Mouse (Mus musculus) colon, adult 2 months (tissue): ENCODE results near the gene Crb1. TPM values are rescaled to one million over a fixed set of nuclear protein-coding genes. Genes with fewer than 3 reads are reported as not detected.

Experiments
- polyA plus RNA-seq: library from polyadenylated mRNA; depleted of rRNA; stranded (reverse); fragments of >200 nt; gene quantifications from 2 replicates; pipeline ENCODE4 v1.2.3, GENCODE M21; 2012; rRNA removed

Crb1 gene
- polyA plus RNA-seq, result 0.03 and 0.14 TPM in 2 replicates

DNA sequence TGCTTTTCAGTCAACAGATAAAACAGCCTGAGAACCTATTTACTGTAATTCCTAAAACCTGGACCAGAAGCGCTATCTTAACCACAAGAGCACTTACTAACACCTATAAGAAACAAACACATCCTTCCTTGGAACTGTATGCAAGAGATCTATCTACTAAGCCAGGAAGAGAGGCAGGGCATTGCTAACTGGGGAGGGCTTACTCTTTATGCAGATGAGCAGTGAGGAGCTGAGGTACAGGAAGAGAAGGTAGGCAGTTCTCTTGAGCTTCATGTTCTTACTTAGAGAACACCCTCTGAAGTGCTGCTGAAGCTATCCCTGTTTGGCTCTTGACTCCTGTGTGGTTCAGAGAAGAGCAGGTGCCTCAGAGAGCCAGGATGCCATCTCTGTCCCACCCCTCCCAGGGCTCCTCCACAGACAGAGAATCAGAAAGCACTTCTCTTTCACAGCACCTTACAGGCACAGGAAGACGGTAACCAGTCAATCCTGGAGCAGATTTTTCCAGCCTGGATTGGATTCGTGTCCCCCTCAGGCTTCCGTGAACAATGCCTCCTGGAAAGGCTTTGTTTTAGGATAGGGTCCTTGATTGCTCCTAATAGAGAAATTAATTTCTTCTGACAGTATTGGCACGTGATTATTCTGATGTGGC, at the start of gene Crb1:
Gene Crb1, minus strand, starts transcription at position 463 of the 649 bp plus-strand sequence.

DNA sequence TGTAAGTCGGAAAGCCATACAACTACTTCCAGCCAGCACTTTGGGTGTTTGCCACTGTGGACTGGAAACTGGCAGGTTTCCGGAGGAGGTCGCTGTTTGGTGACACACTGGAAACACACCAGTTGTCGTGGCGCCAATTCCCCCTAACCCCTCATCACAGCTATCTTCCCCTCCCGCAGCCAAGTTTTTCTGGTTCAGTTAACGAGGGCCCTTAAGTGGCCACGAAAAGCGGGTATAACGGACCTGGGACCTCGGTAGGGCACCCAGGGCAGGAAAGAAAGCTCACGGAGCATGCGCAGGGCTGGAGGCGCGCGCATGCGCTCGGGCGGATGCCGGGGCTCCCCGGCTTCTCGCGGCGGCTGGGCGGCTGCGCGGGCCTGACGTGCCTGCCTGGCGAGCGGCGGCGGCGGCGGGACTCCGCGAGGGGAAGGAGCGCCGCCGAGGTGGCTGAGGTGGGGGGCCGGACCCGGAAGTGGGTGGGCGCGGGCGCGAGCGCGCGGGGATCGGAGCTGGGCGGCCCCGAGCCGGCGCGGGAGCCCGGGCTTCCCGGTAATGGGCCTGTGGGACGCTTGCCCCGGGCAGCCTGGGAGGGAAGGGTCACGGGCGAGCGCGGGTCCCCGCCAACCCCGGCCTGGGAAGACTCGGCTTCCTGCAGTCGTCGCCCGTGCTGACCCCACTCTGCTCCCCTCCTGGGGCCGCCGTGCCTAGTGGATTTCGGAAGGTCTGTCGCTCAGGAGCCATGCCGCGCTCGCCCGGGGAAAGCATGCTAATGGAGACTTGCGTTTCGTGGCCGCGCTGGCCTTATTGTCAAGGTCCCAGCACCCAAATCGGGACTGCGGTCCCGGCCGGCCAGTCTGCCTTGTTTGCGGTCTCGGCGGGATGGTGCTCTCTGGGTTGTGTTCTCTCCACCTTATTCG, 45.2 kb upstream of the Crb1 start, which contains the start of gene Zbtb41:
Gene Zbtb41, plus strand, starts transcription at position 414 of the 917 bp plus-strand sequence.

Other genes with a start within 250 kb of the Crb1 start
- gene Zbtb41, start 45.2 kb upstream of the Crb1 start, polyA plus RNA-seq, result 1.3 and 1.4 TPM in 2 replicates
- 0.62 and 0.64 TPM in 2 replicates for gene Aspm, start 77.7 kb upstream of the Crb1 start, polyA plus RNA-seq
- not detected in 2 replicates for gene F13b, start 124.6 kb upstream of the Crb1 start, polyA plus RNA-seq
- gene Cfhr1, start 183.2 kb upstream of the Crb1 start, polyA plus RNA-seq, result not detected in 2 replicates